Mouse (Mus musculus) embryo, embryonic 10 days (tissue): Measurements from ENCODE around the gene Sugct.

ENCODE experiments used
- DNase-seq: peaks from one replicate; pipeline ENCODE4 v3.0.0-alpha.2; 2015; ENCODE audit warnings: low spot score

Gene Sugct

DNA sequence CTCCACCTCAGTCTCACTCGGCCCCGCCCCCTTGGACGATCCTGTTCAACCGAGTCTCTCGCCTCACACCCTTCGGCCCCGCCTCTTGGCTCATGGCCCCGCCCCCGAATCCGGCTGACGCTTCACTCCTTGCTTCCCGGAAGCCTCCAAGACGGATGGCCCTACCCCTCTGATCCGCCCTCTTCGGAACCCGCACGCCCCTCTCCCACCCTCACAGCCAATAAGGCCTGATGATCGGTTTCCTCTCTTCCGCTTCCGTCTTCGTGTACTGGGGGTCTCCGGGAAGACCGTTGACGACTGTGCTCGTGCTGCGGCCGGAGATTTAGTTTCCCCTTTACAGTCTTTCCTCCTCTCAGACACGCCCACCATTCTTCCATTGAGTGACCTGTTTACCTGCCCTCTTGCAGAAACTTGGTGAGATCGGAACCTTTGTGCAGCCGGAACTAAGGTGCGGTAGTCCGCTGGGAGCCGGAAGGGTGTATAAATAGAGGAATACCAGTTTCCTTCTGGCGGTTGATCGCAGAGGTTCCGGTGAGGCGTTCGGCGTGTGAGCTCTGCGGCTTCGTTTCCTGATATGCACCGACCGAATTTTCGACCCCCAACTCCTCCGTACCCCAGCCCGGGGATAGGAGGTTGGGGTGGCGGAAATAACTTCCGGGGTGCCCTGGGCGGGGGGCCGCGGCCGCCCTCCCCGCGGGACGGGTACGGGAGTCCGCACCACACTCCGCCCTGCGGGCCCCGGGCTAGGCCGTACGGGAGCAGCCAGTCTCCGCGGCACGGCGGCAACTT lies at the start of gene Sugct, which contains the start of gene Mplkip:
TSS of gene Sugct (minus strand) at position 643 of the 789 bp plus-strand sequence.
TSS of gene Mplkip (plus strand) at position 282 of the 789 bp plus-strand sequence.
- DNase-seq, result peak; percentile 100

DNA sequence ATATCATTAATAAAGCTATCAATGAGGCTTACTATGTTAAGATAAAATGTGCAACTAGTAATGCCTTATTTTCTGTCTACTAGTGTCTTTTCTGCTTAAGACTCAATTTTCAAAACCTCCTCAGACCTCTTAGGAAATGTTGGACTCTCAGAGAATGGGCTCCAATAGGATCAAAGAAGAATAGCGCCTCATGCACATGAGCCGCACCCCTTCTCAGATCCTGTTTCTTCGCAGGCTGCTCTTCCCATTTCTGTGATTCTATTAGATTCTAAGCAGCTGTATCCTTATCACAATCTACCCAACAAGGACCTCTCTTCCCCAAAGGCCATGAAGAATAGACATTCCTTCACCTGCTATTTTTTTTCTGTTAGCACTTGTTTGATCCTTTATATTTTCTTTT lies 33.4 kb upstream of the Sugct start:
- DNase-seq, result no peak

DNA sequence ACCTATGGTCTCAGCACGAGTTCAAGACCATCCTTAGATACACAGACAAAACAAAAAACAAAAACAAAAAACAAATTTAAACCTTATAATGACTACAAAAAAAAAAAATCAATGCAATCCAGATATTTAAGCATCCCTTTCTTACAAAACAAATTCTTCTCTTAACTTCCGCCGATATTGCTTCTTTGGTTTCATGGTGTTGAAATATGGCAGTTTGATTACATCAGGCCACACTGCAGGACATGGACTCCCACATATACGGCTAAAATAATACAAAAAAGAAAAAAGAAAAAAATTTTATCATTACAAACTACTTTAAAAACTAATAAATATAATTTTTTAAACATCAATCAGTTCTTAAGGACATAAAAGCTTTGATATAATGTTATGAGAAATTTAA lies 32.6 kb upstream of the Sugct start:
- DNase-seq, result no peak

DNA sequence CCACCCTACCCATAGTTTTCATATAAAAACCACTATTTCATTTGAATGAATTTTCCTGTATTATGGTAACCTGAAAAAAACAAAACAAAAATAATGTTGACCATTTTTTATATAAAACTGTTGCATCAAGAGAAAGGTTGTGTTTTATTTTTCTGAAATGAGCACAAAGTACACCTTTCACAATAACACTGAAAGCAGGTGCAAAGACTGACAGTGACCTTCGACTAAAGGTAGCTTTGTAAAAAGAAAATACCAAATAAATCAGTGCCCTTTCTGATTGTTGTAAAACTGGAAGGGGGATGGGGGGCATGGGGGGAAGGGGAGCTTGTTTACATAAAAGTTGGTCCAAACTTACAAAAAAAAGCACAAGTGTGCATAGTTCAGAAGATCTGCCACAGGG lies 22.0 kb upstream of the Sugct start:
- DNase-seq, result no peak

DNA sequence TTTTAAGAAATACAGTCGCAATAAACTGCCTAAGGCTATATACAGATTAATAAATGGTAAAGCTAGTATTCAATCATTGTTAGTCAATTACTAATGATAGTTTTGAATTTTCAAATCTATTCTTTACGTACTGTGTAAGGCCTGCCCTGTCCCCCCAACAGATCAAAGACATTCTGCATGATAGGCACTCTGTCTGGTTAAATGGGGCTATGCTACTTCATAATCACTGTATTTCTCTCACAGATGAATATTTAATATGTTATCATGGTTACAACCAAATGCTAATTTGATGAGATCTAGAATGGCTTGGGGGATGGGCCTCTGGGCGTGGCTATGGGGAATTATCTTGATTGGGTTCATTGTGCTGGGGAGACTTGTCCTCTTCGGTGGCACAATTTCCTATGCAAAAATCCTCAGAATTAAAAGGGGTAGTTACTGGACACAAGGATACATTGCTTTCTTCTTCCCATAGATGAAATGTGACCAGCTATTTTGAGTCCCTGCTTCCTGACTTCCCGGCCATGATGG lies 13.5 kb upstream of the Sugct start:
- no peak for DNase-seq

DNA sequence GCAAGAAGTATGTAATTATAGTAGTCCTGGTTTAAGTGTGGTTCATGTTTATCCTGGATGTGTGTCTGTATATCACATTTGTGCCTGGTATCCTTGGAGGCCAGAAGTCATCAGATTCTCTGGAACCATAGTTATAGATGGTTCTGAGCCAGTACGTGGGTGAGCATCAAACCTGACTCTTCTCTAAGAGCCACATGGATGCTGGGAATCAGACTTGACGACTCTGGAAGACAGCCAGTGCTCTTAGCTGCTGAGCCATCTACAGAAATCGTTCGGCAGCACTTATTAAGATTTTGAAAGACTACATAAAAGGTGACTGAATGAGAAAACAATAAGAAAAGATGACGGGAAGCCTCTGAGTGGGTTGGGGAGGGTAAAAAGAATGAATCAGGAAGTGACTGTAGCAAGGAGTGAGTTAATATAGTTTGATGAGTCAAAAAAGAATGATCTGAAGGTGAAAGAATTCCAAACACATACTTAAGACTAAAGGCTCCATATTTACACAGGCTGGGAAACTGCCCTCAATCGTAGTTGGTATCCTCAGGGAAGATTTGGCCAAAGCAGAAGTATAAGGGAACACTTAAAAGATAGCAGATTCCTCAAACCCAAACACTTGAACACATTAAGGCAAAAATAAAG lies 10.0 kb upstream of the Sugct start:
- DNase-seq, result no peak

DNA sequence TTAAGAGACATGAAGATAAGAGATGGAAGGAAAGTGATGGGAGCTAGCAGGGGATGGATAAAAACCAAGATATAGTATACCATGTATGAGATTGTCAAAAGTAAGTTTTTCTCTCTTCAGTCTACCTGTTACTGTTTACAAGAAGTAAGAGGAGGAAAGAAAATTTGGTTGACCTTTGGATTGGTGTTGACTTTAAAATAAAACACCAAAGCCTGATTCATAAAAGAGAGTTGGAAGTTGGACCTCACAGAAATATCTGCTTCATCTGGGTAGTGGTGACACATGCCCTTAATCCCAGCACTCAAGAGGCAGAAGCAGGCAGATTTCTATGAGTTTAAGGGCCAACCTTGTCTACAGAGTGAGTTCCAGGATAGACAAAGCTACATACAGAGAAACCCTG lies 7.0 kb upstream of the Sugct start:
- DNase-seq, result no peak

DNA sequence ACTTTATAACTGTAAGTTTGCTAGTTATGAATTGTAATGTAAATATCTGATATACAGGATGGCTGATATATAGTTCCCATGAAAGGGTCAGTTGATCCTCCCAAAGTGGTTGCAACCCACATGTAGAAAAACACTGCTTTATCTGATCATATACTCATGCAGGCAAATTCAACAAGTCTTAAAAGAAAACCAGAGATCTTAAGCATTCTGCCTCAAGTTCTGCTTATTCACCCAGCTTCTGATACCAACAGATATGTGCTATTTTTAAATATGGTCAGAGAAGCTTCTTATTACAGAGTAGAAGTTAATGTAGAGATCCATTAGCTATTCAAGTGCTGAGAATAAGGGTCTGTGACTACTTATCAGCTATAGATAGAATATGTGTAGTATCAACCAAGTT lies 6.0 kb upstream of the Sugct start:
- no peak for DNase-seq

DNA sequence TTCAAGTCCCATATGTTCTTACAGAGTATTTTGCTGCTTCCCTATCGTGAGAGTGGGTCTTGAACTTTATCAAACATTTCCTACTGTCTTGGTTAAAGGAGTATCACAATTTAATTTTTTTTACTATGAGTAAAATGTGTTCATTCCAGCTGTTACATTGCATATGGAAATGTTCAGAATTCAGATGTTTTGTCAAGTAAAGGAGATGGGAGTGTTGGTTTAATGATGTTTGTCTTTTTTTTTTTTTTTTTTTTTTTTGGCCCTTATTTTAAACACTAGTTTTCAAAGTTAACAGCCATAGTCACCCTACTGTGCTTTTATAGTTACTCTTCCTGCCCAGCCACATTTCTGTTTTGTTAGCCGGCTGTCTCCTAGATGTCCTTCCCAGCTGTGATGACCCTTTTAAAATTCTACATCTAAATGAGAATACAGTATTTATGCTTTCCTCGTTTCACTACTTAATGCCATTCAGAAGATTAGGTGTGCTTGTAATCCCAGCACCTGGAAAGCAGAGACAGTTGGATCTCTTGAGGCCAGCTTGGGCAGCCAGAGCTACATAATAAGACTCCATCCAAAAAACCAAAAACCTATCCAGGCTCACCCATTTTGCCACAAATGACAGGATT lies 4.8 kb upstream of the Sugct start:
- DNase-seq, result no peak

DNA sequence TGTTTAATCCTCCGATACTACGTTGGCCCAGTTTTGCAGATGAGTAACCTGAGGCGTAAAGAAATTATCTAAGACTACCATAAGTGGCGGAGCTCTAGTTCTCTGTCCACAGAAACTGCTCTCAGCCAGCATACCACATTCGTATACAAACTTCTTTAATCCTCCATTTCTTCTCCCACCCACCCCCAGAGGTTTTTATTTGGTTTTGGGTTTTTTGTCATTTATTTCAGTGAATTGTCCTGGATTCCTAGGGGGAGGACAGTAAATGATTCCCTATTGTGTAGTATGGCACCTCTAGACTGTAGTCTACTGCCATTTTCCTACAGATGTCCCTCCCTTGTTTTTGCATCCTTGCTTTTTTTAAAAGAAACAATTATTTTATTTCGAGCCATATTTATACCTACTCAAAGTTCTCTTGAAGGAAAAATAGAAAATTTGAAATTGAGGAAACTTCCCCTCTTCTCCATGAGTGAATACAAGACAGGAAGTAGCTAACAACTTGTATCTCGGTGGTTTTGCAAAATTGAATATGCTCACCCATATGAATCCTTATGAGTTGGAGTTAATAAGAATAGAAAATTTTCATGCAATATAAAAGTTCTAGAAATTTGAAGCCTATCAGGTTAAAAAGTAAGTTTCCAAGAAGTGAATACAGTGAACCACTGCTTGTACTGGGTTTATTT lies 686 bp upstream of the Sugct start:
- DNase-seq, result no peak

DNA sequence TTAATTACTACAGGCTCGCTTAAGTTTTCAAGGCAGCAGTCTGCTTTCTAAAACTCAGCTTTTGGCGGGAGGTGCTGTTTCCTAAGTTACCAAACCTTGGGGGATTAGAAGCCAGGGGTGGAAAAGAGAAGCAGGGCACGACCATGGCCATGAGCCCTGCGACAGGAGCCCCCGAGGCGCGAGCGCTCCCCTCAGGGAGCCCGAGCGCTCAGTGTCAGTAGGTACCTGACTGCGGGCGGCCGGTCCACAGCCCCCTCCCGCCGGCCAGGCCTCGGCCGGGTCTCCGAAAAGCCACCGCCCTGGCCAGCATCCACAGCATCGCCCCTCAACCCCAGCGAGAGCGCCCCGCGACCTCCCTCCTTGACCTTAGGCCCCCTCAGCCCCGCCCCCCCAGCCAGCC lies 939 bp downstream of the Sugct start:
- DNase-seq, result no peak

DNA sequence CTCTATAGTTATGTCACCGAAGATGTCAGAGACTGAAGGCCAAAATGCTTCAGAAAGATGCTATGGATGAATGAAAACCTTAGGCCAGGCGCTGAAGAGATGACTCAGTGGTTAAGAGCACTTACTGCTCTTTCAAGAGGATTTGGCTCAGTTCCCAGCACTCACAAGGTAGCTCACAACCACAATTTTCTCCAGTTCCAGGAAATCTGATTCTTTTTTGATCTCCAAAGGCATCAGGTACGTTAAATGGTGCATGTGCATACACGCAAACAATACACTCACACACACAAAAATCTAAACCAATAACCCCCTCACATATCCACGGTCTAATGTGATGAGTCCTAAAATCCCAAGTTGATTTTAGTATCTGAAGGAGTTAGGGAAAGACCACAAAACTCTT lies 1.5 kb downstream of the Sugct start:
- no peak for DNase-seq

DNA sequence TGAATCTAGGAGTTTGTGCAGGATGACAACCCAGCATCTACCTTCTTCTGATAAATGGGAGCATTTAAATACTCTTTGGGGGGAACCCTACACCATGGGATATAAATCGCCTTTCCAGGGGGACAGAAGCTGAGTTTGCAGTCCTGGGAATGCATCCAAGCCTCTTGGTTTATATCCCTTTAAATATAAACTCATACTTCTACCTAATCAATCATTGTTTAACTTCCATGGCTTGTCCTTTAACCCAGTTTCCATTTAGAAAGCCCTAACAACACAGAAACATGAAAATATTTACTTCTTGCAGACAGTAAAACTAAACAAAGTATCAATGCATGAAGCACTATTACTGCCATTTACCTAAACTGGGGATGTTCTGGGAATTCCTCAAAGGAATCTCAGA lies 3.9 kb downstream of the Sugct start:
- no peak for DNase-seq

DNA sequence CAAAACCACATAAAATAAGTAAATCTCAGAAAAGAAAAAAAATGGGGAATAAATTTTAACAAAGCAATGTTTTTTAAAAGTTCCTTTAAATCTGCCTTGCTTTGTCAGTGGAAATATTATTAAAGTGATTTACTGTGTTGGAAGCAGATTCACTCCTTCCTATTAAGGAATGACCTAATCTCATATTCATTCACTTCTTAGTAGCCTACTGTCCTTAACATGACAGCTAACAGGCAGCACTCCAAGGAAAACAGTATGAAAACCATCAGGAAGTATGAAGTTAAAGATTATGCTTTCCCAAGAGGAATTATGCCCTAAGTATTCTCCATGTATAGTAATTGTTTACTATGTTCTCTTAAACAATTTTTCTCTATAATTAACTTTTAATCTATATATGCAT lies 4.7 kb downstream of the Sugct start:
- no peak for DNase-seq

DNA sequence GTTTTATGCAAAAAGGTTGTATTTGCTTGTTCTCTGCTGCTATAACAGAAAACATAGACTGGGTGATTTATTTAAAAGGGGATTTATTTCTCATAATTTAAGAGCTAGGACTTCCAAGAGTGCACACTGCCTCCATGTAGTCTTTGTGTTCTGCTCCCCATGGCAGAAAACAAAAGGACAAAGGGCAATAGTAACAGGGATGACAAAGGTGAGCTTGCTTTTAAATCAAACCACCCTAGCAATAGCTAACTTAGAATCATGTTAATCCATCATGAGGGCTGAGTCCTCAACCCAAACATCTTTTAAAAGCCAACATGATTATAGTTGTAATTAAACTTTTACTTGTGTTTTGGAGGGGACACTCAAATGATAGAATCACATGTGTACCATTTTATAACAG lies 5.9 kb downstream of the Sugct start:
- DNase-seq, result no peak

DNA sequence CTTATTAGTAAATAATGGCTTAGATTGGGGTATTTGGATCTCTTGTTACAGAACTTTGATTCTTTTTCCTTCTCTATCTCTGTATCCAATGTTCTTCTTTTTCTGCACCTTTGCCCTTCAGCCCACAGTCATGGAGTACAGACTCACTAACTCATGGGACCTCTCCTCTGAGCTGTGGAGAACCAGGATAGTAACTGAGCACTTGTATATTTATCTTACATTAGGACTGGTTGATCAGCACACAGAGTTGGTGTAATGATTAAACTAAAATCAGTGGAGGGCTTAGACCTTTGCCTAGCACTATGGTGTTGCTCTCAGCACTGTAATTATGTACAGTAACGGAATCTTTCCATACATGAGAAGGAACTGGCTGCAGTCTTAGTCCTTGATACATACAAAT lies 24.2 kb downstream of the Sugct start:
- DNase-seq, result no peak

DNA sequence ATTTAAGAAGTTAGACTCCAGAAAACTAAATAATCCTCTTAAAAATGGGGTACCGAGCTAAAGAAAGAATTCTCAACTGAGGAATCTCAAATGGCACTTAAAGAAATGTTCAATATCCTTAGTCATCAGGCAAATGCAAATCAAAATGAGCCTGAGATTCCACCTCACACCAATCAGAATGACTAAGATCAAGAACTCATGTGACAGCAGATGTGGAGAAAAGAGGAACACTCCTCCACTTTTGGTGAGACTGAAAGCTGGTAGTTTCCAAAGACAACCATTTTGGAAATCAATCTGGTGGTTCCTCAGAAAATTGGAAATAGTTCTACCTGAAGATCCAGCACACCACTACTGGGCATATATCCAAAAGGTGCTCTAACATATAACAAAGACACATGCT lies 28.0 kb downstream of the Sugct start:
- no peak for DNase-seq

DNA sequence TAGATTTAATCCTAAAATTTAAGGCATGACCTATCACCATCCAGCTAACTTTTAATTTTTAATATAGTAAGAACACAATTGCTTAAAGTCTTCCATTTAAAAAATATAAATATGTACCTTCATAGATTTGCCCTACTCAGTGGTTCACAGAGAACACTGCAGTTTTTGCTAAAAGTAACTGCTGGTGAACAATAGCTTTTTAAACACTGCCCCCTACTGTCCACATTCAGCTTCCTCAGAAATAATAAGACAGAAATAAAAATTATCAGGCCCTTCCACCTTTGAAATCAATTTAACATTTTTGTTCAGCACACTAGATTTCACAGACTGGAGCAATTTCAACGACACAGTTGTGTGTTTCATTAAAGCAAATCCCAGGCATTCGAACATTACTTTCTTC lies 53.1 kb downstream of the Sugct start:
- peak; percentile 49 for DNase-seq

DNA sequence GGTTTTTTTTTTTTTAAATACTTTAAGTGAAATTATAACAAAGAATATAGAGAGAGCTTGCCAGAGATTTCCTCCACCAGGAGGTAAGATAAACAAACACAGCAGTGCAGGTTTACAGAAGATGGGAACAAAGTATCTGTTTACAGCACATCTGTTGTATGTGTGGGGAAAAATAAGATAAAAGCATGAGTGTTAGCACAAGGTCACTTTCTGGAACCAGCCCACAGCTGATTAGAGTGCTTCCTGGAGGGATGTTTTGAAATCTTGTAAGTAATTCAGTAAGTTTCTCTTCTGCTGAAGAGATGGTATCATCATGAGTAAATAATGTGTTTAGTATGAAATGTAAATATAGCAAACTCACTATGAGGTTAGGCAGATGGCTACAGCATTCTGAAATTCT lies 57.3 kb downstream of the Sugct start:
- no peak for DNase-seq

DNA sequence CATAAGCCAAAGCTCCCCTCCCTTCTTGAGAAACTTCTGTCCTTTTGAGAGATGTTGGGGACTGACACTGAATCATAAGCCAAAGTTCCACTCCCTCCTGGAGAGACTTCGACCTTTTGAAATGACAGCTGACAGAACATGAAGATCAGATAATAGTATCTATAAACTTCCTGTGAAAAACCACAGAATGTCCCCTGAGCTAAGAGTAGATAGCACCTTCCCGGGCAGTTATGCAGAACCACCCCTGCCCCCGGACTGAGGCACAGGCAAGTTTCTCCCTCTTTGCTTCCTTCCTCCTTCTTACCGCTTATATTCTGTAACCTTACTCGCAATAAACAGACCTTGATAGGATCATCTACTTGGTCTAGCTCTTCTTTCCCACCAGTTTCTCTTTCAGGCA lies 68.2 kb downstream of the Sugct start:
- DNase-seq, result no peak

DNA sequence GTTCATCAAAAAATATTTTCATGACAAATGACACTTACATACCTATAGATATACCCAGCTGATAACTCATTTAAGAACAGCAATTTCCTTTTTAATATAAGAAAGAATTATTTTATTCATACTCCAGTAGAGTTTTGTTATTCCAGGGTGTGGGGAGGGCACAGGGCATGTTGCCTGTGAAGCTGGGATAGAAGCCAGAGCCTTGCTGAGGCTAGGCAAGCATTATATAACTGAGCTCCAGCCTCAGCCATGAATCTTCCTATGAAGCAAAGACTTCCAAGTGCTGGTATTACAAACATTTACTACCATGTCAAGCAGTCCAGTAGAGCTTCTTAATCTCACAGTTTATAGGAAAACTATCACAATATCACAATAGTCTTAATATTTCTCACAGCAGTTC lies 70.4 kb downstream of the Sugct start:
- no peak for DNase-seq

DNA sequence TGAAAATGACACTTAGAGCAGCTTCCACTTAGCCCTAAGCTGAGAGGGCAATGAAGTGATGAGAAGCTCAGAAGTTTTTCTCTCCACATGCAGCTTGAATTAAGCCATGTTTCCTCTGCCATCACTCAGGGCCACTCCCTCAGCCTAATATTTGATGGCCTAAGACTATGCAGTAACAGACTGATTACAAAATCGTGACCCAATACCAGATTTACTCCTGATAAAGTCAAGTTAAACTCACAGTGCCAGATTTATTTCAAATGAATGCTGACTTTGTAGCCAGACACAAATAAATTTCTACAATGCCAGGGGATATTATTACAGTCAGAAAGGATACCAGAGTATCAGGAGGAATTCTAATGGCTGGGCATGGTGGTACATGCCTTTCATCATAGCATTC lies 89.1 kb downstream of the Sugct start:
- DNase-seq, result no peak

DNA sequence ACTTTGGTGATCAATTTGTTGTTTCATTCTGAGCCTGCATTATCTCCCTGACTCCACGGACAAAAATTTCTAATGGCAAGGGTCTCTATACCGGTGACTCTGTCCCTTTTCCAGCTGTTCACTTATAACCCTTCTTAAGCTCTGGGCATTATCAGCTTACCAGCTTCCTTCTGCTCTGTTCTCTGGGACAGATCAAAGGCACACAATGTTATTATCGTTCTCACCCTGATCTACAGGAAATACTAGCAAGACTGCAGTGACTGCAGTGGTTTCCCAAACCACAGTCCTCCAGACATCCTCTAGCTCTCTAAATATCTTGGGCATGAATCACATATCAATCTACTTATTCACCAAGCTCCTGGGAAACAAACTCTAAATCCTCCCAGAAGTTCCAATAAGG lies 90.7 kb downstream of the Sugct start:
- no peak for DNase-seq
